Mouse (Mus musculus) MEL (cell line): ENCODE data around the gene Myt1l. TPM values are rescaled to one million over a fixed set of nuclear protein-coding genes. Genes with fewer than 3 reads are reported as not detected.

ENCODE experiments used
- DNase-seq: peaks from one replicate; pipeline ENCODE4 v3.0.0; 2011; ENCODE audit warnings: low read depth, low spot score
- H3K27ac ChIP-seq: 2 replicates; pipeline ENCODE4 v1.5.1; 2012; ENCODE audit warnings: low read depth, mild to moderate bottlenecking, control low read depth, low read length, moderate library complexity; ENCODE audit not compliant: control insufficient read depth
- H3K27me3 ChIP-seq, 2 experiments: fragments of 150-350 bp in 1 of 2; sonication (generic) in 1 of 2; 2 replicates each; pipeline ENCODE4 v1.6.1; 2012; ENCODE audit warnings: low read length in 2 of 2, mild to moderate bottlenecking in 2 of 2, improper control_type of control experiment in 1 of 2, moderate library complexity in 1 of 2; ENCODE audit not compliant: insufficient read depth in 2 of 2, control insufficient read depth in 1 of 2
- H3K36me3 ChIP-seq, 2 experiments: 2 replicates each; pipeline ENCODE4 v1.6.1; 2012 to 2014; ENCODE audit warnings: low read length in 2 of 2, improper control_type of control experiment in 1 of 2, inconsistent platforms in 1 of 2, mild to moderate bottlenecking in 1 of 2; ENCODE audit not compliant: insufficient read depth in 2 of 2, control insufficient read depth in 1 of 2
- H3K4me1 ChIP-seq, 2 experiments: fragments of 150-350 bp in 1 of 2; sonication (generic) in 1 of 2; 2 replicates each; pipeline ENCODE4 v1.6.1; 2012; ENCODE audit warnings: low read length in 2 of 2, improper control_type of control experiment in 1 of 2, mild to moderate bottlenecking in 1 of 2; ENCODE audit not compliant: insufficient read depth in 2 of 2, control insufficient read depth in 1 of 2
- H3K4me3 ChIP-seq, 2 experiments: fragments of 150-350 bp in 1 of 2; sonication (generic) in 1 of 2; 2 replicates each; pipeline ENCODE4 v1.5.1; 2012; ENCODE audit warnings: low read depth in 2 of 2, low read length in 2 of 2, mild to moderate bottlenecking in 2 of 2, moderate library complexity in 2 of 2, control low read depth in 1 of 2, improper control_type of control experiment in 1 of 2; ENCODE audit not compliant: control insufficient read depth in 1 of 2, insufficient read depth in 1 of 2
- H3K79me2 ChIP-seq: 2 replicates; pipeline ENCODE4 v1.6.1; 2012; ENCODE audit warnings: mild to moderate bottlenecking, low read length, moderate library complexity; ENCODE audit not compliant: control insufficient read depth, poor library complexity, insufficient read depth
- H3K9ac ChIP-seq: 2 replicates; pipeline ENCODE4 v1.6.1; 2012; ENCODE audit warnings: low read depth, mild to moderate bottlenecking, control low read depth, low read length, moderate library complexity; ENCODE audit not compliant: control insufficient read depth, poor library complexity, severe bottlenecking
- H3K9me3 ChIP-seq: fragments of 150-350 bp; sonication (generic); replicated peaks from 2 replicates; pipeline ENCODE4 v1.6.1; 2012; ENCODE audit warnings: mild to moderate bottlenecking, low read length, improper control_type of control experiment, moderate library complexity; ENCODE audit not compliant: insufficient read depth
- BHLHE40 ChIP-seq: IDR thresholded peaks from 2 replicates; pipeline ENCODE4 v1.6.1; 2012; ENCODE audit warnings: low read depth, mild to moderate bottlenecking, inconsistent platforms, low read length, improper control_type of control experiment, borderline replicate concordance
- ELF1 ChIP-seq: IDR thresholded peaks from 2 replicates; pipeline ENCODE4 v1.6.1; 2014; ENCODE audit warnings: low read depth, mild to moderate bottlenecking, inconsistent platforms, low read length, improper control_type of control experiment, moderate library complexity
- EP300 ChIP-seq, 2 experiments: IDR thresholded peaks; 2 replicates each; pipeline ENCODE4 v1.6.1; 2011; ENCODE audit warnings: improper control_type of control experiment in 2 of 2, low read length in 2 of 2, low read depth in 1 of 2, mild to moderate bottlenecking in 1 of 2
- GABPA ChIP-seq: IDR thresholded peaks from 2 replicates; pipeline ENCODE4 v1.6.1; 2012; ENCODE audit warnings: low read depth, mild to moderate bottlenecking, inconsistent platforms, low read length, improper control_type of control experiment, moderate library complexity
- GATA1 ChIP-seq: IDR thresholded peaks from 2 replicates; pipeline ENCODE4 v1.6.1; 2011; ENCODE audit warnings: low read depth, low read length, improper control_type of control experiment
- MEF2A ChIP-seq: IDR thresholded peaks from 2 replicates; pipeline ENCODE4 v1.6.1; 2014; ENCODE audit warnings: low read depth, mild to moderate bottlenecking, inconsistent platforms, low read length, improper control_type of control experiment; ENCODE audit not compliant: poor library complexity, insufficient replicate concordance, severe bottlenecking; ENCODE audit errors: extremely low read depth
- MXI1 ChIP-seq: IDR thresholded peaks from 2 replicates; pipeline ENCODE4 v1.6.1; 2011; ENCODE audit warnings: mild to moderate bottlenecking, low read depth, low read length, improper control_type of control experiment
- MYB ChIP-seq: IDR thresholded peaks from 2 replicates; pipeline ENCODE4 v1.6.1; 2011; ENCODE audit warnings: mild to moderate bottlenecking, low read depth, low read length, improper control_type of control experiment
- NRF1 ChIP-seq: IDR thresholded peaks from 2 replicates; pipeline ENCODE4 v1.6.1; 2014; ENCODE audit warnings: low read depth, mild to moderate bottlenecking, inconsistent platforms, low read length, improper control_type of control experiment, moderate library complexity; ENCODE audit not compliant: poor library complexity, insufficient read depth, severe bottlenecking
- POLR2A ChIP-seq, 2 experiments: IDR thresholded peaks; 2 replicates each; pipeline ENCODE4 v1.6.1; 2011 to 2012; ENCODE audit warnings: low read length in 2 of 2, mild to moderate bottlenecking in 2 of 2, control low read depth in 1 of 2, improper control_type of control experiment in 1 of 2, low read depth in 1 of 2, moderate library complexity in 1 of 2; ENCODE audit not compliant: control insufficient read depth in 1 of 2, insufficient read depth in 1 of 2, poor library complexity in 1 of 2
- POLR2AphosphoS2 ChIP-seq: IDR thresholded peaks from 2 replicates; pipeline ENCODE4 v1.6.1; 2011; ENCODE audit warnings: low read length, improper control_type of control experiment
- POLR2AphosphoS5 ChIP-seq: IDR thresholded peaks from 2 replicates; pipeline ENCODE4 v1.6.1; 2012; ENCODE audit warnings: low read depth, borderline replicate concordance, mild to moderate bottlenecking, inconsistent platforms, low read length, moderate library complexity, mixed read lengths
- RAD21 ChIP-seq: IDR thresholded peaks from 2 replicates; pipeline ENCODE4 v1.6.1; 2011; ENCODE audit warnings: mild to moderate bottlenecking, low read depth, low read length, improper control_type of control experiment
- RCOR1 ChIP-seq: IDR thresholded peaks from 2 replicates; pipeline ENCODE4 v1.6.1; 2012; ENCODE audit warnings: low read depth, mild to moderate bottlenecking, inconsistent platforms, low read length, improper control_type of control experiment
- SIN3A ChIP-seq: IDR thresholded peaks from 2 replicates; pipeline ENCODE4 v1.6.1; 2012; ENCODE audit warnings: low read length, improper control_type of control experiment, inconsistent platforms
- SMC3 ChIP-seq: IDR thresholded peaks from 2 replicates; pipeline ENCODE4 v1.6.1; 2011; ENCODE audit warnings: low read depth, low read length, improper control_type of control experiment
- TAL1 ChIP-seq: IDR thresholded peaks from 2 replicates; pipeline ENCODE4 v1.6.1; 2012; ENCODE audit warnings: mild to moderate bottlenecking, inconsistent platforms, low read length, moderate library complexity, mixed read lengths
- TCF12 ChIP-seq: IDR thresholded peaks from 2 replicates; pipeline ENCODE4 v1.6.1; 2014; ENCODE audit warnings: low read depth, mild to moderate bottlenecking, inconsistent platforms, low read length, improper control_type of control experiment, moderate library complexity
- USF2 ChIP-seq, 2 experiments: IDR thresholded peaks; 2 replicates each; pipeline ENCODE4 v1.6.1; 2011 to 2012; ENCODE audit warnings: improper control_type of control experiment in 2 of 2, low read length in 2 of 2, borderline replicate concordance in 1 of 2, inconsistent platforms in 1 of 2, low read depth in 1 of 2, mild to moderate bottlenecking in 1 of 2; ENCODE audit not compliant: insufficient read depth in 1 of 2
- ZC3H11A ChIP-seq: IDR thresholded peaks from 2 replicates; pipeline ENCODE4 v1.6.1; 2012; ENCODE audit warnings: low read depth, mild to moderate bottlenecking, inconsistent platforms, low read length, improper control_type of control experiment
- ZMIZ1 ChIP-seq: IDR thresholded peaks from 2 replicates; pipeline ENCODE4 v1.6.1; 2012; ENCODE audit warnings: low read depth, mild to moderate bottlenecking, inconsistent platforms, low read length, improper control_type of control experiment, moderate library complexity
- polyA plus RNA-seq, 2 experiments: library from polyadenylated mRNA; stranded (reverse) in 1 of 2; unstranded in 1 of 2; fragments of >175 nt in 1 of 2; fragments of >200 nt in 1 of 2; gene quantifications; 2 replicates each; pipeline versions ENCODE4 v1.2.1 to v1.2.4; 2012; ENCODE audit warnings: low replicate concordance in 2 of 2, low read depth in 1 of 2; ENCODE audit not compliant: insufficient read length in 2 of 2, insufficient read depth in 1 of 2, missing spikeins in 1 of 2
- total RNA-seq: library from RNA; depleted of rRNA; stranded (reverse); fragments of 300-350 nt; gene quantifications from 2 replicates; pipeline ENCODE4 v1.2.3, GENCODE M21; 2012

Myt1l gene
- total and polyA plus RNA-seq, 3 experiments: not detected

DNA sequence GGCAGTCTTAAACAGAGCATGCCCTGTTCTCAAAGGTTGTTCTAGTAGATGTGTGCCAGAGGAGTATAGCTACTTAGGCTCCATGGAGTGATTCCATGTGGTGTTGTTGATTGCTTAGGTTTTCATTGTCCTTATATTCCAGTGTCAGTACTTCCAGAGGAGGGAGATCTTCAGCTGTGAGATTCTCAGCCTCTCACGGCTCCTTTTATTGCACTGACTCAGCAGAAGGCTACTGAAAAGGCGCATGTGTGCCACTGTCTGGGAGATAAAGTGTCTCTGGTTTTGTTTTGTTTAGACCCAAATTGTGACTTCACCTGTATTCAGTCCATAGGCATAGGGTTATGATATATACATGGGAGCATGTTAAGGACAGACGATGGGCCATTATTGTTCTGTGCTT, 28.2 kb downstream of the Myt1l start:
- no peaks in the 10 kb centered on the region for H3K79me2 ChIP-seq
- H3K4me1 ChIP-seq: no peaks in the 10 kb centered on the region
- H3K9me3 ChIP-seq: no peaks in the 10 kb centered on the region
- H3K36me3 ChIP-seq: no peaks in the 10 kb centered on the region
- H3K27me3 ChIP-seq: no peaks in the 10 kb centered on the region
- H3K27ac ChIP-seq: no peak overlapping the region
- no peak overlapping the region for H3K9ac ChIP-seq
- H3K4me3 ChIP-seq: no peak overlapping the region
- TF ChIP-seq POLR2AphosphoS2 (no peak), RCOR1 (no peak), POLR2A (IDR thresholded peaks at IDR 0.05; ENCODE audit: control insufficient read depth in 1 of 2, insufficient read depth in 1 of 2, low read depth in 1 of 2, low read length in 2 of 2, poor library complexity in 1 of 2) (no peak), EP300 (IDR thresholded peaks at IDR 0.05; ENCODE audit: low read depth in 1 of 2, low read length in 2 of 2) (no peak), TCF12 (no peak), GABPA (no peak), USF2 (IDR thresholded peaks at IDR 0.05; ENCODE audit: borderline replicate concordance in 1 of 2, insufficient read depth in 1 of 2, low read depth in 1 of 2, low read length in 2 of 2) (no peak), ELF1 (no peak), SMC3 (no peak), MYB (no peak), SIN3A (no peak), ZC3H11A (no peak), BHLHE40 (no peak), GATA1 (no peak), RAD21 (no peak), MXI1 (no peak)
- no peak for DNase-seq

DNA sequence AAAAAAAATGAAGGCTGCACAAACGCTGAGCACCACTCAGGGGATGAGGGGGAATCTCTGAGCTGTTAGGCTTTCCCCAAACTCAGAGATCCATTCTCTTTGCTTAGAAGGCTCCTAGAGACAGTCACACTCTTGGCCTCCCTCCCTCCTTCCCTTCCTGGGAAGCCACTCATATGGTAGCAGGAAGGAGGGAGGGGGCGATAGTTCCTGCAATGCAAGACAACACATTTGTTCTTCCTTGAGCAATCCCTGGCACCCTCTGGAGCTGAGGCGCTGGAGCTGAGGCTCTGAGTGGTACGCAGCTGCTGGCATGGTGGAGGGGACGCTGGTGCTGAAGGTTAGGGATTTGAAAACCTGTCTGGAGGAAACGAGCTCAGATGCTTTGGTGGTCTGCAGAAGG, 28.7 kb downstream of the Myt1l start:
- TF ChIP-seq NRF1: no peak
- no peak for TF ChIP-seq MEF2A
- TF ChIP-seq MXI1: no peak
- TF ChIP-seq ZMIZ1: no peak
- TF ChIP-seq GATA1: no peak
- no peak for TF ChIP-seq TAL1
- TF ChIP-seq POLR2A (IDR thresholded peaks at IDR 0.05; ENCODE audit: control insufficient read depth in 1 of 2, insufficient read depth in 1 of 2, low read depth in 1 of 2, low read length in 2 of 2, poor library complexity in 1 of 2): no peak
- no peak for TF ChIP-seq MYB
- no peak for TF ChIP-seq POLR2AphosphoS5
- H3K79me2 ChIP-seq: no peaks in the 10 kb centered on the region
- no peaks in the 10 kb centered on the region for H3K9me3 ChIP-seq
- no peaks in the 10 kb centered on the region for H3K27me3 ChIP-seq
- no peak overlapping the region for H3K27ac ChIP-seq
- no peak for DNase-seq
- H3K4me3 ChIP-seq: no peak overlapping the region
- H3K4me1 ChIP-seq: no peaks in the 10 kb centered on the region
- no peak overlapping the region for H3K9ac ChIP-seq
- H3K36me3 ChIP-seq: no peaks in the 10 kb centered on the region
